Mouse (Mus musculus) forebrain, embryonic 16.5 days (tissue): ENCODE data around the gene Naa40. TPM values are rescaled to one million over a fixed set of nuclear protein-coding genes. Genes with fewer than 3 reads are reported as not detected.

Experiments
- ATAC-seq: fragments of 200-750 bp; cut with Nextera tagmentation; 2 replicates; pipeline ENCODE4 v1.8.0; 2017; ENCODE audit warnings: mild to moderate bottlenecking, moderate library complexity
- H3K27ac ChIP-seq: fragments of 300-500 bp; sonication (generic); 2 replicates; pipeline ENCODE4 v1.5.1; 2014; ENCODE audit warnings: low read length, control low read depth
- H3K27me3 ChIP-seq: fragments of 300-500 bp; sonication (generic); replicated peaks from 2 replicates; pipeline ENCODE4 v1.6.1; 2014; ENCODE audit warnings: low read length; ENCODE audit not compliant: control insufficient read depth, insufficient read depth
- H3K36me3 ChIP-seq: fragments of 300-500 bp; sonication (generic); 2 replicates; pipeline ENCODE4 v1.6.1; 2014; ENCODE audit not compliant: control insufficient read depth, insufficient read depth
- H3K4me1 ChIP-seq: fragments of 300-500 bp; sonication (generic); replicated peaks from 2 replicates; pipeline ENCODE4 v1.6.1; 2014; ENCODE audit warnings: low read length; ENCODE audit not compliant: control insufficient read depth, insufficient read depth
- H3K4me2 ChIP-seq: fragments of 300-500 bp; sonication (generic); 2 replicates; pipeline ENCODE4 v1.6.1; 2014; ENCODE audit warnings: mild to moderate bottlenecking, low read length, control low read depth
- H3K4me3 ChIP-seq: fragments of 300-500 bp; sonication (generic); replicated peaks from 2 replicates; pipeline ENCODE4 v1.5.1; 2014; ENCODE audit warnings: mild to moderate bottlenecking, low read length, control low read depth
- H3K9ac ChIP-seq: fragments of 300-500 bp; sonication (generic); replicated peaks from 2 replicates; pipeline ENCODE4 v1.6.1; 2014; ENCODE audit warnings: low read depth, low read length, control low read depth
- H3K9me3 ChIP-seq: fragments of 300-500 bp; sonication (generic); 2 replicates; pipeline ENCODE4 v1.6.1; 2016; ENCODE audit warnings: low read length; ENCODE audit not compliant: control insufficient read depth
- WGBS: fragments of 180-500 bp; shearing (Covaris S2); extraction: QIAGEN DNeasy Blood & Tissue Kit; methylation state at CpG from one replicate; pipeline ENCODE4 v1.1.7; 2014; 5-methylcytosine and 5-hydroxymethylcytosine counted together
- polyA plus RNA-seq: library from polyadenylated mRNA; unstranded; fragments of >200 nt; fragmentation: Nextera tagmentation; extraction: Ambion mirVana; gene quantifications from 2 replicates; pipeline ENCODE4 v1.2.1, GENCODE M21; 2015

Gene Naa40
- polyA plus RNA-seq, 1 experiment from 2014 or later: 74.7 TPM

GRCm38 (mm10) chr19:7205753-7206736 lies 34.9 kb downstream of the Naa40 start, which contains the start of gene Otub1:
Gene Otub1, minus strand, starts transcription at chr19:7206316.
- Histone ChIP-seq H3K27me3 (no peaks in the 10 kb centered on the region), H3K4me1 (peaks cover 26% of the 10 kb centered on the region)
- WGBS: under 1% methylated on average over 62 of the region's 79 CpGs

DNA sequence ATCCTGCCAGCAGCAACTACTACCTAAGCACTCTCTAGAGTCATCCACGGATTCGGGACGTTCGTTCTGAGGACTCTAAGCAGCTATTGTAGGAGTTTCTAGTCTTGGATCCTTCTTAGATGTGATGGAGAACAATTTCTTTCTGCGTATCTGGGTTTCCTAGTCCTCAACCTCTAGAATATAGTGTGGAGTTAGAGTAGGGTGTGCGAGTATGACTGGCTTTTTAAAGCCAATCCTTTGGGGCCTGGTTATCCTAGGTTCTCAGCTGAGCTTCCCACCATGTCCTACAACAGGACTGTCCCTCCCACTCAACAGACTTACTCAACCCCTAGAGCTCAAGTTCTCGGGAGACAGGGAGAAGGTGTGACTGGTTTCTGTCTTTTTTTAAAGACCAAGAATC lies 35.7 kb downstream of the Naa40 start:
- ATAC-seq: no peak
- H3K9me3 ChIP-seq: no peaks in the 10 kb centered on the region
- H3K4me2 ChIP-seq: peak overlapping the region; percentile 94
- peak overlapping the region; percentile 77 for H3K9ac ChIP-seq
- WGBS: 29% methylated on average over 7 of the region's 7 CpGs
- peak overlapping the region; percentile 91 for H3K4me3 ChIP-seq
- no peaks in the 10 kb centered on the region for H3K27me3 ChIP-seq
- peak overlapping the region; percentile 90; the same call in 1 of the 2 replicates for H3K27ac ChIP-seq
- H3K4me1 ChIP-seq: peaks cover 26% of the 10 kb centered on the region
- peaks cover 21% of the 10 kb centered on the region for H3K36me3 ChIP-seq

More at GRCm38 (mm10) chr19:7205753-7206736, 34.9 kb downstream of the Naa40 start, which contains the start of gene Otub1:
- H3K4me3 ChIP-seq: peak within 1 kb of the TSS; percentile 91
- H3K9me3 ChIP-seq: no peaks in the 10 kb centered on the region
- ATAC-seq: peak; percentile 97
- H3K36me3 ChIP-seq: peaks cover 15% of the 10 kb centered on the region
- peak within 1 kb of the TSS; percentile 94 for H3K4me2 ChIP-seq
- H3K9ac ChIP-seq: peak within 1 kb of the TSS; percentile 77
- H3K27ac ChIP-seq: peak within 1 kb of the TSS; percentile 90

DNA sequence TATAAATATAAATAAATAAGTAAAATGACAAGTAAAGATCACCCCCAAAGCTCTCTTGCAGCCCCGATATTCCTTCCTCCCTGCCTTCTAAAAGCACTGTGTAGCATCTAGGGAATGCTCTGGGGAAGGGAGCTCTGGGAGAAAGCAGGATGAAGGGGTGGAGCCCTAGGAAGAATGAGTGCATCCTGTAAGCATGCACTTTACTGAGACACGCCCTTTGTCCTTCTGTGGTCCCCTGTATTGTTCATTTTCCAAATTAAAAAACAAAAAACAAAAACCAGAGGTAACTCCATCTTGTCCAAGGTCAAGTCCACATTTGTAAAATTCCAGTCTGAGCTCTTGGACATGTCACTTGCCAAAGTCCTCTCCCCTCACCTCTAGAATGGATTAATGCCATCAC lies 36.1 kb downstream of the Naa40 start:
- Histone ChIP-seq H3K27me3 (no peaks in the 10 kb centered on the region), H3K4me3 (peak overlapping the region; percentile 91), H3K36me3 (peaks cover 23% of the 10 kb centered on the region), H3K27ac (no peak overlapping the region), H3K9me3 (no peaks in the 10 kb centered on the region), H3K4me2 (peak overlapping the region; percentile 94), H3K4me1 (peaks cover 26% of the 10 kb centered on the region), H3K9ac (peak overlapping the region; percentile 77)
- ATAC-seq: no peak
- 73% methylated on average over 2 of the region's 2 CpGs for WGBS

- no peak overlapping the region for H3K27ac ChIP-seq
- peaks cover 38% of the 10 kb centered on the region for H3K36me3 ChIP-seq
- peaks cover 23% of the 10 kb centered on the region for H3K4me1 ChIP-seq
- H3K9me3 ChIP-seq: no peaks in the 10 kb centered on the region
- no peak overlapping the region for H3K4me3 ChIP-seq
- no peak overlapping the region for H3K4me2 ChIP-seq
- 68% methylated on average over 1 of the region's 1 CpGs for WGBS
- no peaks in the 10 kb centered on the region for H3K27me3 ChIP-seq
- ATAC-seq: no peak
- no peak overlapping the region for H3K9ac ChIP-seq
Observed at GRCm38 (mm10) chr19:7200427-7200826, 40.6 kb downstream of the Naa40 start.

- Histone ChIP-seq H3K4me1 (peaks cover 11% of the 10 kb centered on the region; the same call in 1 of the 2 replicates), H3K36me3 (peaks cover 38% of the 10 kb centered on the region), H3K9ac (no peak overlapping the region), H3K4me3 (no peak overlapping the region), H3K9me3 (no peaks in the 10 kb centered on the region), H3K27ac (no peak overlapping the region), H3K4me2 (no peak overlapping the region), H3K27me3 (no peaks in the 10 kb centered on the region)
- ATAC-seq: no peak
- WGBS: 92% methylated on average over 13 of the region's 13 CpGs
Observed at GRCm38 (mm10) chr19:7199089-7199488, 41.9 kb downstream of the Naa40 start.

GRCm38 (mm10) chr19:7197445-7197844 lies 43.5 kb downstream of the Naa40 start:
- no peak overlapping the region for H3K4me3 ChIP-seq
- H3K27me3 ChIP-seq: no peaks in the 10 kb centered on the region
- H3K4me1 ChIP-seq: peaks cover 12% of the 10 kb centered on the region
- no peak overlapping the region for H3K9ac ChIP-seq
- no peak overlapping the region for H3K4me2 ChIP-seq
- ATAC-seq: no peak
- no peaks in the 10 kb centered on the region for H3K9me3 ChIP-seq
- peaks cover 27% of the 10 kb centered on the region for H3K36me3 ChIP-seq
- WGBS: 82% methylated on average over 9 of the region's 9 CpGs
- H3K27ac ChIP-seq: no peak overlapping the region

DNA sequence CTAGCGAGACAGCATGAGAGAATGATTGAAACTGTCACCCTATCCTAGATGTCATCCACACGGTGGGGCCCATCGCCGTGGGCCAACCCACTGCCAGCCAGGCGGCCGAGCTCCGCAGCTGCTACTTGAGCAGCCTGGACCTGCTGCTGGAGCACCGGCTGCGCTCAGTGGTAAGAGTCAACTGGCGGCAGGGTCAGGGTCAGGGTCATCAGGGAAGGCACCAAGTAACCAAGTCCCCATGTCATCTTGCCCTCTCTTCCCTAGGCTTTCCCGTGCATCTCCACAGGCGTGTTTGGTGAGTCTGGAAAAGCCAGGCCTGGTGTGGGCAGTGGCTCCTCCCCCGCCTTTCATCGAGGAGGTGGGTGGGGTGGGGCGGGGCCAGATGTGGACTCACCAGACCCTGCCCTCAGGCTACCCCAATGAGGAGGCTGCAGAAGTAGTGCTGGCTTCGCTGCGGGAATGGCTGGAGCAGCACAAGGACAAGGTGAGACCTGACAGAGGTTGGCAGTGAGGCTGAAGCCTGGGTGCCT lies 44.2 kb downstream of the Naa40 start:
- H3K4me3 ChIP-seq: no peak overlapping the region
- H3K4me1 ChIP-seq: peaks cover 18% of the 10 kb centered on the region
- WGBS: 17% methylated on average over 17 of the region's 17 CpGs
- no peaks in the 10 kb centered on the region for H3K27me3 ChIP-seq
- no peak overlapping the region for H3K4me2 ChIP-seq
- H3K36me3 ChIP-seq: peaks cover 24% of the 10 kb centered on the region
- no peak overlapping the region for H3K9ac ChIP-seq
- H3K9me3 ChIP-seq: no peaks in the 10 kb centered on the region
- H3K27ac ChIP-seq: no peak overlapping the region
- ATAC-seq: no peak

DNA sequence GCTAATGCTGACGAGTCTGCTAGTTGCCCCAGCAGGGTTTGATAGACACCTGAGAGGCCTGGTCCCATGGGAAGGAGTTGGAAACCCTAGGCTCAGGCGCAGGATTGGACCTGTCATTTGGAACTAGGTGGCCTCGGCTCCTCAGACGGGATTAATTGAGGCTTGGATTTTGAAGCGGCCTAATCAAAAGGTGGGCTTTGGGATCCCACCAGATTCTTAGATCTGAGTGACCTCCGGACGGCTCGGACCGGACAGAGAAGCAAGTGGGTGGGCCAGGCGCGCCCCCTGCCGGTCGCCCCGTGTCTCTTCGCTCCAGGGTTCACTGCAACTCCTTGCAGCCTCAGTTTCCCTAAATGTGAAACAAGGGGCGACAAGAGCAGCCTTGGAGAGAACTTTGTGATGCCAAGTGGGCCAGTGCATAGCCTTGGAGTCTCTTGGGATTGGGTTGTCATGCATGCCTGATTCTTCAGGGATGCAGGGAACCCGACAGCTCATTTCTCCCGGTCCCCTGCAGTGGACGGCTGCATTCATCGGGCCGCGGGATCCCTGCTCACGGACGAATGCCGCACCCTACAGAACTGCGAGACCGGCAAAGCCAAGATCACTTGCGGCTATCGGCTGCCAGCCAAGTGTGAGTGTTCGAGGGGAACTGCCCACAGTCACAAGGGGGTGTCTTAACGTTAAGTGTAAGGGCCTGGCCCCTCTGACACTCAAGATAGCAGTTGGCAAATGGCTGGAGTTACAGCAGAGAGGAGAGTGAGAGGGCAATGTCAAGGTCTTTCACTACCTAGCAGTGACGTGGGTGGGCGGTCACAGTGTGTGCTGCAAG lies 44.9 kb downstream of the Naa40 start:
- peaks cover 20% of the 10 kb centered on the region for H3K4me1 ChIP-seq
- peaks cover 24% of the 10 kb centered on the region for H3K36me3 ChIP-seq
- no peak overlapping the region for H3K9ac ChIP-seq
- no peak overlapping the region for H3K4me2 ChIP-seq
- H3K27me3 ChIP-seq: no peaks in the 10 kb centered on the region
- WGBS: 15% methylated on average over 33 of the region's 33 CpGs
- ATAC-seq: 0 out of 2 replicates have a peak, but pooled peaks have one; percentile 23
- H3K27ac ChIP-seq: no peak overlapping the region
- no peaks in the 10 kb centered on the region for H3K9me3 ChIP-seq
- no peak overlapping the region for H3K4me3 ChIP-seq
